Mouse (Mus musculus): ENCODE results near the gene Unc45a. TPM values are rescaled to one million over a fixed set of nuclear protein-coding genes. Genes with fewer than 3 reads are reported as not detected.

The Unc45a gene
- polyA plus RNA-seq, 1 experiment from 2014 or later = 21.0 TPM

GRCm38 (mm10) chr7:80374280-80374679 lies 33.5 kb upstream of the Unc45a start:
- Histone ChIP-seq H3K4me3 (no peak overlapping the region), H3K4me2 (no peak overlapping the region), H3K27ac (ENCODE audit: poor library complexity, severe bottlenecking) (no peak overlapping the region), H3K27me3 (replicated peaks) (no peaks in the 10 kb centered on the region), H3K36me3 (peaks cover 5% of the 10 kb centered on the region), H3K4me1 (replicated peaks) (peaks cover 21% of the 10 kb centered on the region), H3K9me3 (replicated peaks) (no peaks in the 10 kb centered on the region), H3K9ac (no peak overlapping the region)
- WGBS = 68% methylated on average over 3 of the region's 3 CpGs
- ATAC-seq (ENCODE audit: insufficient number of reproducible peaks, low FRiP score) = no peak

- Histone ChIP-seq H3K4me2 (no peak overlapping the region), H3K9ac (no peak overlapping the region), H3K27me3 (replicated peaks) (no peaks in the 10 kb centered on the region), H3K36me3 (peaks cover 5% of the 10 kb centered on the region), H3K9me3 (replicated peaks) (no peaks in the 10 kb centered on the region), H3K4me3 (no peak overlapping the region), H3K27ac (ENCODE audit: poor library complexity, severe bottlenecking) (no peak overlapping the region), H3K4me1 (replicated peaks) (peaks cover 24% of the 10 kb centered on the region)
- WGBS = 76% methylated on average over 12 of the region's 12 CpGs
- ATAC-seq (ENCODE audit: insufficient number of reproducible peaks, low FRiP score) = no peak
These were observed 33.0 kb upstream of the Unc45a start for GRCm38 (mm10) chr7:80373850-80374249.

- 72% methylated on average over 4 of the region's 4 CpGs for WGBS
- no peak for ATAC-seq (ENCODE audit: insufficient number of reproducible peaks, low FRiP score)
- no peak overlapping the region for H3K4me3 ChIP-seq
- peaks cover 5% of the 10 kb centered on the region for H3K36me3 ChIP-seq
- H3K4me2 ChIP-seq = no peak overlapping the region
- H3K9ac ChIP-seq = no peak overlapping the region
- H3K4me1 ChIP-seq (replicated peaks) = peaks cover 27% of the 10 kb centered on the region
- H3K9me3 ChIP-seq (replicated peaks) = no peaks in the 10 kb centered on the region
- H3K27ac ChIP-seq (ENCODE audit: poor library complexity, severe bottlenecking) = no peak overlapping the region
- H3K27me3 ChIP-seq (replicated peaks) = no peaks in the 10 kb centered on the region
These were observed 32.5 kb upstream of the Unc45a start for GRCm38 (mm10) chr7:80373352-80373751.

GRCm38 (mm10) chr7:80372667-80373066 lies 31.9 kb upstream of the Unc45a start:
- WGBS = 50% methylated on average over 2 of the region's 2 CpGs
- H3K4me1 ChIP-seq (replicated peaks) = peaks cover 31% of the 10 kb centered on the region
- H3K27me3 ChIP-seq (replicated peaks) = no peaks in the 10 kb centered on the region
- no peak overlapping the region for H3K27ac ChIP-seq (ENCODE audit: poor library complexity, severe bottlenecking)
- H3K4me2 ChIP-seq = no peak overlapping the region
- no peak overlapping the region for H3K9ac ChIP-seq
- peaks cover 10% of the 10 kb centered on the region for H3K36me3 ChIP-seq
- H3K4me3 ChIP-seq = no peak overlapping the region
- no peaks in the 10 kb centered on the region for H3K9me3 ChIP-seq (replicated peaks)
- no peak for ATAC-seq (ENCODE audit: insufficient number of reproducible peaks, low FRiP score)

GRCm38 (mm10) chr7:80372166-80372565 lies 31.4 kb upstream of the Unc45a start:
- H3K27me3 ChIP-seq (replicated peaks) = no peaks in the 10 kb centered on the region
- no peak overlapping the region for H3K27ac ChIP-seq (ENCODE audit: poor library complexity, severe bottlenecking)
- ATAC-seq (ENCODE audit: insufficient number of reproducible peaks, low FRiP score) = no peak
- H3K4me3 ChIP-seq = no peak overlapping the region
- no peak overlapping the region for H3K4me2 ChIP-seq
- no peak overlapping the region for H3K9ac ChIP-seq
- 45% methylated on average over 3 of the region's 3 CpGs for WGBS
- peaks cover 29% of the 10 kb centered on the region for H3K4me1 ChIP-seq (replicated peaks)
- H3K36me3 ChIP-seq = peaks cover 15% of the 10 kb centered on the region
- no peaks in the 10 kb centered on the region for H3K9me3 ChIP-seq (replicated peaks)

GRCm38 (mm10) chr7:80371041-80371751 lies 30.4 kb upstream of the Unc45a start, which contains the start of gene Man2a2:
Man2a2 (minus strand) TSS chr7:80371375.
- Histone ChIP-seq H3K9me3 (replicated peaks) (no peaks in the 10 kb centered on the region), H3K9ac (peak within 1 kb of the TSS; percentile 93), H3K27ac (ENCODE audit: poor library complexity, severe bottlenecking) (peak within 1 kb of the TSS; percentile 85), H3K36me3 (peaks cover 25% of the 10 kb centered on the region), H3K4me1 (replicated peaks) (peaks cover 29% of the 10 kb centered on the region), H3K4me3 (peak within 1 kb of the TSS; percentile 83), H3K27me3 (replicated peaks) (no peaks in the 10 kb centered on the region), H3K4me2 (peak within 1 kb of the TSS; percentile 83)
- ATAC-seq (ENCODE audit: insufficient number of reproducible peaks, low FRiP score) = peak; percentile 70
- WGBS = under 1% methylated on average over 86 of the region's 86 CpGs

- H3K4me2 ChIP-seq = peak overlapping the region; percentile 83
- 0% methylated on average over 31 of the region's 31 CpGs for WGBS
- H3K4me3 ChIP-seq = peak overlapping the region; percentile 83
- peaks cover 31% of the 10 kb centered on the region for H3K36me3 ChIP-seq
- H3K9ac ChIP-seq = peak overlapping the region; percentile 93
- H3K9me3 ChIP-seq (replicated peaks) = no peaks in the 10 kb centered on the region
- no peaks in the 10 kb centered on the region for H3K27me3 ChIP-seq (replicated peaks)
- H3K4me1 ChIP-seq (replicated peaks) = peaks cover 28% of the 10 kb centered on the region
- peak; percentile 40 for ATAC-seq (ENCODE audit: insufficient number of reproducible peaks, low FRiP score)
- peak overlapping the region; percentile 85 for H3K27ac ChIP-seq (ENCODE audit: poor library complexity, severe bottlenecking)
These were observed 29.8 kb upstream of the Unc45a start for GRCm38 (mm10) chr7:80370649-80371040.

GRCm38 (mm10) chr7:80369967-80370431 lies 29.2 kb upstream of the Unc45a start:
- H3K36me3 ChIP-seq = peaks cover 36% of the 10 kb centered on the region
- H3K9ac ChIP-seq = peak overlapping the region; percentile 93
- ATAC-seq (ENCODE audit: insufficient number of reproducible peaks, low FRiP score) = no peak
- peak overlapping the region; percentile 83 for H3K4me3 ChIP-seq
- H3K4me1 ChIP-seq (replicated peaks) = peaks cover 22% of the 10 kb centered on the region
- peak overlapping the region; percentile 85 for H3K27ac ChIP-seq (ENCODE audit: poor library complexity, severe bottlenecking)
- peak overlapping the region; percentile 83 for H3K4me2 ChIP-seq
- no peaks in the 10 kb centered on the region for H3K9me3 ChIP-seq (replicated peaks)
- 52% methylated on average over 4 of the region's 4 CpGs for WGBS
- no peaks in the 10 kb centered on the region for H3K27me3 ChIP-seq (replicated peaks)

- no peaks in the 10 kb centered on the region for H3K27me3 ChIP-seq (replicated peaks)
- H3K4me3 ChIP-seq = peak overlapping the region; percentile 83; the same call in 1 of the 2 replicates
- 60% methylated on average over 5 of the region's 5 CpGs for WGBS
- H3K27ac ChIP-seq (ENCODE audit: poor library complexity, severe bottlenecking) = peak overlapping the region; percentile 7; the same call in 1 of the 2 replicates
- no peak for ATAC-seq (ENCODE audit: insufficient number of reproducible peaks, low FRiP score)
- H3K36me3 ChIP-seq = peaks cover 41% of the 10 kb centered on the region
- H3K4me1 ChIP-seq (replicated peaks) = peaks cover 22% of the 10 kb centered on the region
- H3K9me3 ChIP-seq (replicated peaks) = 0 out of 2 replicates have a peak, but pooled peaks cover under 1% of the 10 kb centered on the region
- peak overlapping the region; percentile 93; the same call in 1 of the 2 replicates for H3K9ac ChIP-seq
- peak overlapping the region; percentile 83 for H3K4me2 ChIP-seq
These were observed 28.7 kb upstream of the Unc45a start for GRCm38 (mm10) chr7:80369461-80369860.

GRCm38 (mm10) chr7:80368635-80369421 lies 28.0 kb upstream of the Unc45a start:
- H3K27me3 ChIP-seq (replicated peaks) = no peaks in the 10 kb centered on the region
- H3K27ac ChIP-seq (ENCODE audit: poor library complexity, severe bottlenecking) = peak overlapping the region; percentile 57; the same call in 1 of the 2 replicates
- peaks cover 47% of the 10 kb centered on the region for H3K36me3 ChIP-seq
- peaks cover 22% of the 10 kb centered on the region for H3K4me1 ChIP-seq (replicated peaks)
- WGBS = 60% methylated on average over 20 of the region's 20 CpGs
- peak overlapping the region; percentile 83 for H3K4me2 ChIP-seq
- H3K9me3 ChIP-seq (replicated peaks) = peaks cover 6% of the 10 kb centered on the region
- H3K9ac ChIP-seq = peak overlapping the region; percentile 93; the same call in 1 of the 2 replicates
- ATAC-seq (ENCODE audit: insufficient number of reproducible peaks, low FRiP score) = no peak
- H3K4me3 ChIP-seq = no peak overlapping the region

GRCm38 (mm10) chr7:80368009-80368408 lies 27.2 kb upstream of the Unc45a start:
- Histone ChIP-seq H3K9me3 (replicated peaks) (peaks cover 13% of the 10 kb centered on the region), H3K9ac (peak overlapping the region; percentile 43; the same call in 1 of the 2 replicates), H3K36me3 (peaks cover 55% of the 10 kb centered on the region), H3K4me1 (replicated peaks) (peaks cover 22% of the 10 kb centered on the region), H3K27ac (ENCODE audit: poor library complexity, severe bottlenecking) (peak overlapping the region; percentile 57; the same call in 1 of the 2 replicates), H3K27me3 (replicated peaks) (no peaks in the 10 kb centered on the region), H3K4me3 (no peak overlapping the region), H3K4me2 (no peak overlapping the region)
- ATAC-seq (ENCODE audit: insufficient number of reproducible peaks, low FRiP score) = no peak
- WGBS = 82% methylated on average over 9 of the region's 9 CpGs

Data from heart, embryonic 12.5 days (tissue).